ENCODE assay signal across 18 mouse cellular contexts in genomic region chr13:30523971-30524370, GRCm38 (mm10). TPM values are rescaled to one million over a fixed set of nuclear protein-coding genes. Genes with fewer than 3 reads are reported as not detected.
DNase-seq lines count a peak whose midpoint lies in the region; ATAC-seq and TF ChIP-seq lines count a peak whose summit lies in the region.
"Had no signal": no experiment of that assay in that cellular context is flagged by ENCODE, and none has a peak within 500 bp of the region (broad histone marks: within the 10 kb centered on the region; RNA-seq: fewer than 3 reads in every experiment).

No protein-coding gene starts in this region.

- H3K9me3 ChIP-seq in heart, embryonic 10.5 days, result no peaks in the 10 kb centered on the region
- H3K9me3 ChIP-seq in hindbrain, embryonic 14.5 days (ENCODE audit: control insufficient read depth, low read length), result no peaks in the 10 kb centered on the region
- H3K9me3 ChIP-seq: limb, embryonic 12.5 days; liver, embryonic 15.5 days had no signal

- DNase-seq in heart, adult 8-10 months (ENCODE audit: low spot score), result peak; percentile 46
- no peak for DNase-seq in heart, embryonic 10.5 days (ENCODE audit: low spot score)
- DNase-seq in gastrocnemius, postnatal 10 days, result peak; percentile 19
- peak; percentile 15 to 29 for DNase-seq in heart, postnatal 36 days
- no peak for DNase-seq in natural killer cell, adult 2 months (ENCODE audit: low spot score in 2 of 2)
- DNase-seq in adrenal gland, adult (ENCODE audit: inconsistent age in 2 of 2, low spot score in 1 of 2), result no peak
- DNase-seq in hindbrain, embryonic 14.5 days (ENCODE audit: low spot score), result no peak
- DNase-seq: adrenal gland, postnatal 25 days; B cell, adult 2 months; cerebellum, adult 2 months; spleen, adult 18-20 months; thymus, adult 18-20 months had no signal

- no peaks in the 10 kb centered on the region for H3K36me3 ChIP-seq in heart, embryonic 10.5 days
- H3K36me3 ChIP-seq in hindbrain, embryonic 14.5 days (replicated peaks; ENCODE audit: control insufficient read depth, insufficient read depth), result no peaks in the 10 kb centered on the region
- H3K36me3 ChIP-seq: embryonic facial prominence, embryonic 12.5 days; limb, embryonic 12.5 days; liver, embryonic 15.5 days; midbrain, embryonic 13.5 days had no signal

- H3K27me3 ChIP-seq in heart, embryonic 10.5 days (ENCODE audit: insufficient read depth, poor library complexity, severe bottlenecking), result no peaks in the 10 kb centered on the region
- no peaks in the 10 kb centered on the region for H3K27me3 ChIP-seq in hindbrain, embryonic 14.5 days (ENCODE audit: control insufficient read depth, insufficient read depth, low read length)
- H3K27me3 ChIP-seq: embryonic facial prominence, embryonic 12.5 days; limb, embryonic 12.5 days; liver, embryonic 15.5 days; midbrain, embryonic 13.5 days had no signal

- H3K4me2 ChIP-seq in hindbrain, embryonic 14.5 days (replicated peaks), result no peak overlapping the region
- H3K4me2 ChIP-seq: embryonic facial prominence, embryonic 12.5 days; limb, embryonic 12.5 days; liver, embryonic 15.5 days; midbrain, embryonic 13.5 days had no signal

- 0 out of 2 replicates have a peak, but pooled peaks cover 3% of the 10 kb centered on the region for H3K4me1 ChIP-seq in heart, embryonic 10.5 days
- H3K4me1 ChIP-seq in embryonic fibroblast, embryonic 13.5 days (ENCODE audit: control insufficient read depth, insufficient read depth, low read length), result no peaks in the 10 kb centered on the region
- no peaks in the 10 kb centered on the region for H3K4me1 ChIP-seq in hindbrain, embryonic 14.5 days (replicated peaks; ENCODE audit: control insufficient read depth, insufficient read depth, low read length)
- H3K4me1 ChIP-seq: embryonic facial prominence, embryonic 12.5 days; limb, embryonic 12.5 days; liver, embryonic 15.5 days; midbrain, embryonic 13.5 days had no signal

- WGBS in heart, embryonic 10.5 days, result 76% methylated on average over 9 of the region's 9 CpGs
- WGBS in hindbrain, embryonic 14.5 days, result 93% methylated on average over 9 of the region's 9 CpGs

- no peak overlapping the region for H3K4me3 ChIP-seq in heart, embryonic 10.5 days
- H3K4me3 ChIP-seq in embryonic fibroblast, embryonic 13.5 days (ENCODE audit: insufficient read depth, low read length), result no peak overlapping the region
- no peak overlapping the region for H3K4me3 ChIP-seq in hindbrain, embryonic 14.5 days (replicated peaks; ENCODE audit: low read length)
- H3K4me3 ChIP-seq: embryonic facial prominence, embryonic 12.5 days; limb, embryonic 12.5 days; liver, embryonic 15.5 days; midbrain, embryonic 13.5 days had no signal

- ATAC-seq in hindbrain, embryonic 14.5 days (ENCODE audit: low FRiP score), result no peak
- ATAC-seq: inflammation-experienced regulatory T-cells, adult 6 months; midbrain, embryonic 13.5 days had no signal

- TF ChIP-seq CTCF in embryonic fibroblast, embryonic 13.5 days (IDR thresholded peaks at IDR 0.05; ENCODE audit: borderline replicate concordance, insufficient read depth, low read length), result no peak

- intact Hi-C loops in heart, postnatal 36 days (cut with DNase I), result loop anchor here (5.0 kb wide), 1 partner anchor 177 kb away; no protein-coding TSS in a partner anchor

- TF ChIP-seq POLR2A in embryonic fibroblast, embryonic 13.5 days (IDR thresholded peaks at IDR 0.05; ENCODE audit: low read depth, low read length), result no peak

- H3K9ac ChIP-seq in hindbrain, embryonic 14.5 days, result no peak overlapping the region
- H3K9ac ChIP-seq: embryonic facial prominence, embryonic 12.5 days; limb, embryonic 12.5 days; liver, embryonic 15.5 days; midbrain, embryonic 13.5 days had no signal

- no peak overlapping the region for H3K27ac ChIP-seq in heart, embryonic 10.5 days
- H3K27ac ChIP-seq in embryonic fibroblast, embryonic 13.5 days (ENCODE audit: insufficient read depth, low read length), result peak overlapping the region; percentile 55
- no peak overlapping the region for H3K27ac ChIP-seq in hindbrain, embryonic 14.5 days
- H3K27ac ChIP-seq: embryonic facial prominence, embryonic 12.5 days; limb, embryonic 12.5 days; liver, embryonic 15.5 days; midbrain, embryonic 13.5 days had no signal

RNA-seq across cellular contexts. Expression of gene Uqcrfs1, which starts 21.2 kb away (rescaled TPM):
- total RNA-seq in heart, adult 8-10 months (2022), result 1,000 to 10,000 TPM; 1,110 to 1,211 (median 1,181) TPM
- 381 and 511 TPM in 2 replicates for polyA plus RNA-seq in heart, embryonic 10.5 days (2016; fragmentation: Nextera tagmentation; extraction: Ambion mirVana)
- polyA plus RNA-seq in embryonic fibroblast, embryonic 13.5 days (2011; ENCODE audit: insufficient read length, low read depth, missing spikeins), result 78.2 and 82.3 TPM in 2 replicates
- 100 to 1,000 TPM; 344 to 438 TPM for total RNA-seq in gastrocnemius, postnatal 10 days (2021)
- 1,000 to 10,000 TPM; 1,207 to 1,289 TPM for total RNA-seq in heart, postnatal 36 days (2021)
- polyA plus RNA-seq in hindbrain, embryonic 14.5 days (2014; fragmentation: Nextera tagmentation; extraction: Ambion mirVana), result 312 and 319 TPM in 2 replicates

Comparison
In these comparisons a context has a peak if more than half of its experiments do, and no peak if none do; other contexts are left out.
1. DNase-seq: peak in heart, adult 8-10 months (single experiment), gastrocnemius, postnatal 10 days (single experiment) and heart, postnatal 36 days (2 of 2); none in heart, embryonic 10.5 days (single experiment), natural killer cell, adult 2 months (0 of 2), adrenal gland, adult (0 of 2) and hindbrain, embryonic 14.5 days (single experiment).